Mouse (Mus musculus): Measurements from ENCODE around the gene Tmcc2. TPM values are rescaled to one million over a fixed set of nuclear protein-coding genes. Genes with fewer than 3 reads are reported as not detected.

Tmcc2 gene
- total and polyA plus RNA-seq, 3 experiments, result 0.14 to 0.34 TPM; not detected in 1

- peak; percentile 28 for DNase-seq (ENCODE audit: extremely low read depth)
- Histone ChIP-seq H3K9me3 (replicated peaks; ENCODE audit: low read length) (no peaks in the 10 kb centered on the region), H3K4me1 (ENCODE audit: control insufficient read depth in 1 of 2, insufficient read depth in 2 of 2) (peaks cover 21 to 57% of the 10 kb centered on the region in 2 experiments), H3K79me2 (replicated peaks; ENCODE audit: control insufficient read depth, extremely low read depth, insufficient read depth, poor library complexity, severe bottlenecking) (no peaks in the 10 kb centered on the region), H3K27ac (ENCODE audit: insufficient read depth, low read depth) (peak overlapping the region; percentile 49), H3K9ac (ENCODE audit: insufficient read depth, low read depth) (peak overlapping the region; percentile 36; the same call in 1 of the 2 replicates), H3K4me2 (ENCODE audit: insufficient read depth, low read depth, poor library complexity, severe bottlenecking) (peak overlapping the region; percentile 86), H3K27me3 (replicated peaks) (no peaks in the 10 kb centered on the region), H3K4me3 (replicated peaks in 1 of 3; ENCODE audit: low read depth in 2 of 3, low read length in 2 of 3, poor library complexity in 1 of 3) (peak overlapping the region; percentile 10 to 44 (median 44)), H3K36me3 (replicated peaks in 1 of 2; ENCODE audit: control insufficient read depth in 1 of 2, insufficient read depth in 1 of 2, low read length in 1 of 2) (peaks cover 9 to 43% of the 10 kb centered on the region in 2 experiments)
- in situ Hi-C loops (cut with MboI; ENCODE audit: low pct_ligation_motif_present, low pct_unique_long_range_greater_than_20kb, low sequenced_read_pairs) (no loop called here), dilution Hi-C loops (cut with MboI; ENCODE audit: extremely low pct_ligation_motif_present, extremely low pct_unique_long_range_greater_than_20kb, low sequenced_read_pairs) (no loop called here)
- TF ChIP-seq IRF4 (IDR thresholded peaks at IDR 0.05; ENCODE audit: low read depth, low read length) (peak; percentile 25; the same call in 1 of the 2 replicates), MXI1 (IDR thresholded peaks at IDR 0.05; ENCODE audit: low read depth, low read length) (no peak)
Observed at GRCm38 (mm10) chr1:132343656-132344055, 47.4 kb downstream of the Tmcc2 start.

DNA sequence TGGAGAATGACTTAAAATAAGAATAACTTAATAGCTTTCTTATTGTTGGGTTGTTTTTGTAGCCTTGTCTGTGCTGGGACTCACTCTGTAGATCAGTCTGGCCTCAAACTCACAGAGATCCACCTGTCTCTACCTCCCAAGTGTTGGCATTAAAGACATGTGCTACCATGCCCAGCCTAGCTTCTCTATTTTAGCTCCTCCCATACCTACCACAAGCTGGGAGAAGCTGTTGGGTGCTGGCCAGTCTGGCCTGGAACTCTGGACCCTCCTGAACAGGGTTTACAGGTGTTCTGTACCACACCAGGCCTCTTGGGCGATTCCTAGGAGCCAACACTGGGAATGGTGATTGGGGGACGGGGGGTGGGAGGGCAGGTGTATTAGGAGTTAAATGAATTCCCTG is 47.9 kb downstream of the Tmcc2 start:
- dilution Hi-C loops (cut with MboI; ENCODE audit: extremely low pct_ligation_motif_present, extremely low pct_unique_long_range_greater_than_20kb, low sequenced_read_pairs), result no loop called here
- H3K4me2 ChIP-seq (ENCODE audit: insufficient read depth, low read depth, poor library complexity, severe bottlenecking), result peak overlapping the region; percentile 86
- peak; percentile 46; the same call in 1 of the 2 replicates for TF ChIP-seq MYC (IDR thresholded peaks at IDR 0.05; ENCODE audit: low read depth, low read length)
- no peak for TF ChIP-seq E2F4 (IDR thresholded peaks at IDR 0.05; ENCODE audit: insufficient replicate concordance, low read depth, low read length)
- TF ChIP-seq MEF2A (IDR thresholded peaks at IDR 0.05; ENCODE audit: borderline replicate concordance, low read depth, low read length), result no peak

DNA sequence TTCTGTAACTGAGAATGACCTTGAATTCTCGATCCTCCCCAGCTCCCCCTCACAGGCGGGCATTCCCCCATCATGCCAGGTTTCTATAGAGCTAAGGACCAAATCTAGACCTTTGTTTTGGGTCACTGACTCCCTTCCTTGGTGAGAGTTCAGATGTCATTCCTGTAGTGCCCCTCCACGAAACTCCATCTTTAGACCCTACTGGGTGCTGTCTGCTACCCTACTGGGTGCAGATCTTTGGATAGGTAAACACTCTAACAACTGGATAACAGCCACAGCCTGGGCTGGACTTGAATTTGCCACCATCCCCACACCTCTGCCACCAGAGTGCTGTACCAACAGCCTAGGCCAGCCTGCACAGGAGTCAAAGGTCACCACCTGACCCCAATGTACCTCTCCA is 48.6 kb downstream of the Tmcc2 start:
- peak; percentile 20 for DNase-seq (ENCODE audit: extremely low read depth)
- Histone ChIP-seq H3K36me3 (replicated peaks in 1 of 2; ENCODE audit: control insufficient read depth in 1 of 2, insufficient read depth in 1 of 2, low read length in 1 of 2) (peaks cover 9 to 32% of the 10 kb centered on the region in 2 experiments), H3K9ac (ENCODE audit: insufficient read depth, low read depth) (peak overlapping the region; percentile 42), H3K9me3 (replicated peaks; ENCODE audit: low read length) (no peaks in the 10 kb centered on the region), H3K4me2 (ENCODE audit: insufficient read depth, low read depth, poor library complexity, severe bottlenecking) (peak overlapping the region; percentile 84), H3K79me2 (replicated peaks; ENCODE audit: control insufficient read depth, extremely low read depth, insufficient read depth, poor library complexity, severe bottlenecking) (no peaks in the 10 kb centered on the region), H3K27ac (ENCODE audit: insufficient read depth, low read depth) (peak overlapping the region; percentile 82), H3K4me3 (replicated peaks in 1 of 3; ENCODE audit: low read depth in 2 of 3, low read length in 2 of 3, poor library complexity in 1 of 3) (peak overlapping the region; percentile 31 to 59 (median 51)), H3K27me3 (replicated peaks) (no peaks in the 10 kb centered on the region), H3K4me1 (ENCODE audit: control insufficient read depth in 1 of 2, insufficient read depth in 2 of 2) (peaks cover 21 to 62% of the 10 kb centered on the region in 2 experiments)
- TF ChIP-seq POLR2A (IDR thresholded peaks at IDR 0.05; ENCODE audit: low read depth, low read length) (no peak), BHLHE40 (IDR thresholded peaks at IDR 0.05; ENCODE audit: low read depth, low read length) (no peak), TBP (conservative IDR thresholded peaks at IDR 0.05; ENCODE audit: low read depth, low read length) (no peak), ZKSCAN1 (IDR thresholded peaks at IDR 0.05; ENCODE audit: borderline replicate concordance, low read depth, low read length) (peak; percentile 98), EP300 (IDR thresholded peaks at IDR 0.05; ENCODE audit: low read length) (no peak), SMC3 (IDR thresholded peaks at IDR 0.05; ENCODE audit: low read depth, low read length) (no peak), NRF1 (IDR thresholded peaks at IDR 0.05; ENCODE audit: low read depth, low read length) (no peak), MEF2A (IDR thresholded peaks at IDR 0.05; ENCODE audit: borderline replicate concordance, low read depth, low read length) (no peak)
- in situ Hi-C loops (cut with MboI; ENCODE audit: low pct_ligation_motif_present, low pct_unique_long_range_greater_than_20kb, low sequenced_read_pairs), result no loop called here
- dilution Hi-C loops (cut with MboI; ENCODE audit: extremely low pct_ligation_motif_present, extremely low pct_unique_long_range_greater_than_20kb, low sequenced_read_pairs), result no loop called here

More for the DNA sequence above, 47.9 kb downstream of the Tmcc2 start:
- peak; percentile 48 for DNase-seq (ENCODE audit: extremely low read depth)
- H3K4me1 ChIP-seq (ENCODE audit: control insufficient read depth in 1 of 2, insufficient read depth in 2 of 2), result peaks cover 21 to 60% of the 10 kb centered on the region in 2 experiments
- peaks cover 9 to 39% of the 10 kb centered on the region in 2 experiments for H3K36me3 ChIP-seq (replicated peaks in 1 of 2; ENCODE audit: control insufficient read depth in 1 of 2, insufficient read depth in 1 of 2, low read length in 1 of 2)
- H3K9me3 ChIP-seq (replicated peaks; ENCODE audit: low read length), result no peaks in the 10 kb centered on the region
- in situ Hi-C loops (cut with MboI; ENCODE audit: low pct_ligation_motif_present, low pct_unique_long_range_greater_than_20kb, low sequenced_read_pairs), result no loop called here
- H3K79me2 ChIP-seq (replicated peaks; ENCODE audit: control insufficient read depth, extremely low read depth, insufficient read depth, poor library complexity, severe bottlenecking), result no peaks in the 10 kb centered on the region
- peak overlapping the region in 2 of 3 experiments; percentile 23 to 44 for H3K4me3 ChIP-seq (replicated peaks in 1 of 3; ENCODE audit: low read depth in 2 of 3, low read length in 2 of 3, poor library complexity in 1 of 3)
- peak overlapping the region; percentile 36; the same call in 1 of the 2 replicates for H3K9ac ChIP-seq (ENCODE audit: insufficient read depth, low read depth)
- H3K27ac ChIP-seq (ENCODE audit: insufficient read depth, low read depth), result peak overlapping the region; percentile 49
- no peaks in the 10 kb centered on the region for H3K27me3 ChIP-seq (replicated peaks)

Data from CH12.LX (cell line).